Mouse (Mus musculus): ENCODE data around the gene Ugdh. TPM values are rescaled to one million over a fixed set of nuclear protein-coding genes. Genes with fewer than 3 reads are reported as not detected.

Ugdh gene
- polyA plus RNA-seq, 1 experiment from 2014 or later, result 112 TPM

Other genes starting within 250 kb of the Ugdh start
- gene Wdr19, start 236.3 kb downstream of the Ugdh start, polyA plus RNA-seq (2014; fragmentation: Nextera tagmentation; extraction: Ambion mirVana), result 13.6 and 14.1 TPM in 2 replicates
- gene Rfc1, start 100.3 kb downstream of the Ugdh start, polyA plus RNA-seq (2014; fragmentation: Nextera tagmentation; extraction: Ambion mirVana), result 125 and 131 TPM in 2 replicates
- not detected in 2 replicates for gene Klb, start 87.6 kb downstream of the Ugdh start, polyA plus RNA-seq (2014; fragmentation: Nextera tagmentation; extraction: Ambion mirVana)
- 1,036 and 1,093 TPM in 2 replicates for gene Rpl9, start 44.5 kb downstream of the Ugdh start, polyA plus RNA-seq (2014; fragmentation: Nextera tagmentation; extraction: Ambion mirVana)
- gene Lias, start 44.5 kb downstream of the Ugdh start, polyA plus RNA-seq (2014; fragmentation: Nextera tagmentation; extraction: Ambion mirVana), result 70.4 and 70.6 TPM in 2 replicates
- not detected in 2 replicates for gene Gm43552, start 56.9 kb upstream of the Ugdh start, polyA plus RNA-seq (2014; fragmentation: Nextera tagmentation; extraction: Ambion mirVana)
- gene Smim14, start 101.2 kb upstream of the Ugdh start, polyA plus RNA-seq (2014; fragmentation: Nextera tagmentation; extraction: Ambion mirVana), result 77.6 and 82.5 TPM in 2 replicates
- 164 and 170 TPM in 2 replicates for gene Ube2k, start 101.3 kb upstream of the Ugdh start, polyA plus RNA-seq (2014; fragmentation: Nextera tagmentation; extraction: Ambion mirVana)

Data from embryonic facial prominence, embryonic 11.5 days (tissue).